Mouse (Mus musculus) liver, adult (tissue): ENCODE data around the gene Ppp1r1a.

ENCODE experiments used
- GATA4 ChIP-seq: IDR thresholded peaks from 2 replicates; pipeline ENCODE4 v1.6.1; 2014; ENCODE audit warnings: mild to moderate bottlenecking, low read length; ENCODE audit not compliant: insufficient replicate concordance

The Ppp1r1a gene

GRCm38 (mm10) chr15:103523156-103523555 lies 14.6 kb downstream of the Ppp1r1a start:
- TF ChIP-seq GATA4, result no peak

GRCm38 (mm10) chr15:103522458-103523099 lies 15.2 kb downstream of the Ppp1r1a start:
- no peak for TF ChIP-seq GATA4

GRCm38 (mm10) chr15:103519386-103520378 lies 18.1 kb downstream of the Ppp1r1a start:
- no peak for TF ChIP-seq GATA4

- no peak for TF ChIP-seq GATA4
Observed at GRCm38 (mm10) chr15:103518600-103519385, 19.0 kb downstream of the Ppp1r1a start.

- TF ChIP-seq GATA4, result no peak
Observed at GRCm38 (mm10) chr15:103514914-103515313, 22.9 kb downstream of the Ppp1r1a start.

- TF ChIP-seq GATA4, result no peak
Observed at GRCm38 (mm10) chr15:103514119-103514518, 23.7 kb downstream of the Ppp1r1a start.

GRCm38 (mm10) chr15:103513621-103514031 lies 24.2 kb downstream of the Ppp1r1a start:
- no peak for TF ChIP-seq GATA4

- no peak for TF ChIP-seq GATA4
Observed at GRCm38 (mm10) chr15:103511652-103512051, 26.2 kb downstream of the Ppp1r1a start.

GRCm38 (mm10) chr15:103509317-103509716 lies 28.5 kb downstream of the Ppp1r1a start:
- TF ChIP-seq GATA4, result no peak

GRCm38 (mm10) chr15:103503660-103504059 lies 34.1 kb downstream of the Ppp1r1a start:
- TF ChIP-seq GATA4, result no peak

GRCm38 (mm10) chr15:103503251-103503600 lies 34.6 kb downstream of the Ppp1r1a start:
- no peak for TF ChIP-seq GATA4

- no peak for TF ChIP-seq GATA4
Observed at GRCm38 (mm10) chr15:103502435-103503250, 35.2 kb downstream of the Ppp1r1a start, which contains the start of gene Pde1b. TSS of gene Pde1b (plus strand) at chr15:103503034.

- no peak for TF ChIP-seq GATA4
Observed at GRCm38 (mm10) chr15:103501186-103501585, 36.6 kb downstream of the Ppp1r1a start.

GRCm38 (mm10) chr15:103500723-103501122 lies 37.1 kb downstream of the Ppp1r1a start:
- TF ChIP-seq GATA4, result no peak
